Mouse (Mus musculus) small intestine, adult 2 months (tissue): ENCODE measurements around the gene Tmem131. TPM values are rescaled to one million over a fixed set of nuclear protein-coding genes. Genes with fewer than 3 reads are reported as not detected.

Source experiments
- H3K27ac ChIP-seq: fragments of 200-500 bp; 2 replicates; pipeline ENCODE4 v1.5.1; 2012; ENCODE audit warnings: low read depth, low read length, control low read depth, inconsistent platforms; ENCODE audit not compliant: insufficient read depth
- H3K27me3 ChIP-seq: fragments of 200-500 bp; 2 replicates; pipeline ENCODE4 v1.6.1; 2012; ENCODE audit warnings: mild to moderate bottlenecking, moderate library complexity, low read length, inconsistent platforms; ENCODE audit not compliant: control insufficient read depth, insufficient read depth
- H3K36me3 ChIP-seq: fragments of 200-500 bp; 2 replicates; pipeline ENCODE4 v1.6.1; 2012; ENCODE audit warnings: mild to moderate bottlenecking, low read length, control low read depth, inconsistent platforms; ENCODE audit not compliant: control insufficient read depth, insufficient read depth
- H3K4me1 ChIP-seq: fragments of 200-500 bp; 2 replicates; pipeline ENCODE4 v1.6.1; 2012; ENCODE audit warnings: low read length, inconsistent platforms, mixed read lengths; ENCODE audit not compliant: control insufficient read depth, insufficient read depth, insufficient read length
- H3K4me3 ChIP-seq: fragments of 200-500 bp; 2 replicates; pipeline ENCODE4 v1.5.1; 2012; ENCODE audit warnings: low read depth, mild to moderate bottlenecking, control low read depth, inconsistent platforms, low read length, moderate library complexity
- CTCF ChIP-seq: fragments of 200-500 bp; IDR thresholded peaks from 2 replicates; pipeline ENCODE4 v1.5.1; 2012; ENCODE audit warnings: low read depth, mild to moderate bottlenecking, control low read depth, inconsistent platforms, low read length, moderate library complexity, mixed read lengths; ENCODE audit not compliant: insufficient replicate concordance, insufficient read length; ENCODE audit errors: extremely low read depth
- POLR2A ChIP-seq: fragments of 200-500 bp; IDR thresholded peaks from 2 replicates; pipeline ENCODE4 v1.6.1; 2012; ENCODE audit warnings: low read depth, mild to moderate bottlenecking, control low read depth, inconsistent platforms, low read length, moderate library complexity
- WGBS: fragments of 180-500 bp; shearing (Covaris S2); methylation state at CpG from one replicate; pipeline ENCODE4 v1.1.7; 2018; 5-methylcytosine and 5-hydroxymethylcytosine counted together
- polyA plus RNA-seq: library from polyadenylated mRNA; depleted of rRNA; stranded (reverse); fragments of >200 nt; gene quantifications from 2 replicates; pipeline ENCODE4 v1.2.3, GENCODE M21; 2012

Tmem131 gene
- polyA plus RNA-seq, 1 experiment, result 39.6 TPM

DNA sequence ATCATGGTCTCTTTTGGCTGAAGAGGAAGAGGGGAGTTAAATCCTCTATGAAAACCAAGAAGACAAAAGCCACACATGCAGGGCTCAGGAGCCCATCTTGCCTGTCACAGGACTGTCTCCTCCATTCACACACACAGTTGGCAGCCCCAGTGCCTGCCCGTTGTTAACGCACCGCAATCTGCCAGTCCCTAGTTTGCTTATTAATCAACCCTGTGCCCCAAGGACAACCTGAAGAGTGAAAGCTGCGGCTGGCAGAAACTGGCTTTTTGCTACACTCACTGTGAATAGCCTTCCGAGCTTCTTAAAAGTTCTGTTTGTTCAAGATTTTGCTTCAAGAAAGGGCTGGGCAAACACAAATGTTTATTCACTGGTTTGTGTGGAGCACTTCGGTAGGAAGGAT, 50.3 kb downstream of the Tmem131 start:
- H3K4me3 ChIP-seq, result no peak overlapping the region
- WGBS, result 31% methylated on average over 6 of the region's 6 CpGs
- H3K27me3 ChIP-seq, result no peaks in the 10 kb centered on the region
- TF ChIP-seq CTCF, result no peak
- no peak for TF ChIP-seq POLR2A
- 0 out of 2 replicates have a peak, but pooled peaks cover under 1% of the 10 kb centered on the region for H3K36me3 ChIP-seq
- H3K4me1 ChIP-seq, result peaks cover 2% of the 10 kb centered on the region; the same call in 1 of the 2 replicates
- H3K27ac ChIP-seq, result no peak overlapping the region

- Histone ChIP-seq H3K36me3 (peaks cover 3% of the 10 kb centered on the region; the same call in 1 of the 2 replicates), H3K27ac (no peak overlapping the region), H3K4me3 (no peak overlapping the region), H3K4me1 (peaks cover 2% of the 10 kb centered on the region; the same call in 1 of the 2 replicates), H3K27me3 (no peaks in the 10 kb centered on the region)
- 72% methylated on average over 3 of the region's 3 CpGs for WGBS
- no peak for TF ChIP-seq POLR2A
- TF ChIP-seq CTCF, result no peak
Observed at GRCm38 (mm10) chr1:36892461-36892860, 51.0 kb downstream of the Tmem131 start.

DNA sequence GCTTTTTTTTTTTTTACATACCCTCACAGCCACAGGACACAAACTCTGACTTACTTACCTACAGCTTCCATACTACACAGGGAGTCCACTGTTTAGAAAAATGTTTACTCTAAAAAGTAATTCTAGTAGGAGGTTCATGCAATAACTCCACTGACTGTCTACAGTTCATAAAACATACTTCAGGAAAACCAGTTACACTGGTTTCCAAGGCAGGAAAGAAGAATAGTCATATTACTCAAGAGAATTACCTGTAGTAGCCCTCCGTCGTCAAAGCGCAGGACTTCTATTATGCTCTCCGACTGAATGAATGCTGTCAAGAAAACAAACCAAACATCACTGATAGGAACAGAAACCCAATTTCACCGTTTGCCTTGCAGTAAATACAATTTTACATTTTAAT, 54.5 kb downstream of the Tmem131 start:
- TF ChIP-seq CTCF, result no peak
- WGBS, result 50% methylated on average over 5 of the region's 5 CpGs
- H3K27me3 ChIP-seq, result no peaks in the 10 kb centered on the region
- H3K4me1 ChIP-seq, result peaks cover 7% of the 10 kb centered on the region; the same call in 1 of the 2 replicates
- H3K36me3 ChIP-seq, result peaks cover 16% of the 10 kb centered on the region
- H3K4me3 ChIP-seq, result no peak overlapping the region
- no peak overlapping the region for H3K27ac ChIP-seq

- H3K4me3 ChIP-seq, result no peak overlapping the region
- H3K4me1 ChIP-seq, result peaks cover 5% of the 10 kb centered on the region; the same call in 1 of the 2 replicates
Observed at GRCm38 (mm10) chr1:36887172-36887571, 56.3 kb downstream of the Tmem131 start.

GRCm38 (mm10) chr1:36886489-36886888, 57.0 kb downstream of the Tmem131 start:
- Histone ChIP-seq H3K27ac (no peak overlapping the region), H3K36me3 (peaks cover 19% of the 10 kb centered on the region), H3K27me3 (no peaks in the 10 kb centered on the region), H3K4me3 (no peak overlapping the region), H3K4me1 (peaks cover 5% of the 10 kb centered on the region; the same call in 1 of the 2 replicates)
- WGBS, result 96% methylated on average over 4 of the region's 4 CpGs
- no peak for TF ChIP-seq CTCF
- no peak for TF ChIP-seq POLR2A

More at GRCm38 (mm10) chr1:36887172-36887571, 56.3 kb downstream of the Tmem131 start:
- H3K36me3 ChIP-seq, result peaks cover 16% of the 10 kb centered on the region
- WGBS, result 86% methylated on average over 3 of the region's 3 CpGs
- TF ChIP-seq CTCF, result no peak
- no peak for TF ChIP-seq POLR2A
- H3K27ac ChIP-seq, result no peak overlapping the region
- no peaks in the 10 kb centered on the region for H3K27me3 ChIP-seq

DNA sequence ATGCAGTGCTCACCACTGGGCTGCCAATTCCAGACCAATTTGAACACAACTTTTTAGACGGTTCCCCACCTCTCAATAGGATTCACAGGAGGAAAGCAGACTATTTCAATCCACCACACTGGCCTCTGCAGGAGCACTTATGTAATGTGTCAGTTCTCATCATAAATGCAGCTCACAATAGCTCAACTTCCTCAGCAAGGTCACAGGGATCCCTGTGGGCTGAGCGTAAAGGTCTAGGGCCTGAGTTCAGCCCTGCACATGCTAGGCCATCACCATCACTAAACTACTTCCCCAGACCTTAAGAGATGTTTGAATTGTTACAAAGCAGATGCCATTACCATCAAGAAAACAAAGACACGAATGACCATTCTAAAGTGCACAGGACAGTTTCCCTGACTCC, 58.9 kb downstream of the Tmem131 start:
- Histone ChIP-seq H3K27ac (no peak overlapping the region), H3K4me3 (no peak overlapping the region), H3K27me3 (no peaks in the 10 kb centered on the region), H3K4me1 (peaks cover 5% of the 10 kb centered on the region; the same call in 1 of the 2 replicates), H3K36me3 (peaks cover 31% of the 10 kb centered on the region)
- 67% methylated on average over 3 of the region's 3 CpGs for WGBS
- TF ChIP-seq POLR2A, result no peak

GRCm38 (mm10) chr1:36883805-36884204, 59.7 kb downstream of the Tmem131 start:
- Histone ChIP-seq H3K36me3 (peaks cover 32% of the 10 kb centered on the region), H3K27ac (no peak overlapping the region), H3K4me1 (peaks cover 5% of the 10 kb centered on the region; the same call in 1 of the 2 replicates), H3K27me3 (no peaks in the 10 kb centered on the region), H3K4me3 (no peak overlapping the region)
- 49% methylated on average over 2 of the region's 2 CpGs for WGBS
- TF ChIP-seq POLR2A (no peak), CTCF (no peak)
